Mouse (Mus musculus): ENCODE data around the gene Melk.

Melk gene

DNA sequence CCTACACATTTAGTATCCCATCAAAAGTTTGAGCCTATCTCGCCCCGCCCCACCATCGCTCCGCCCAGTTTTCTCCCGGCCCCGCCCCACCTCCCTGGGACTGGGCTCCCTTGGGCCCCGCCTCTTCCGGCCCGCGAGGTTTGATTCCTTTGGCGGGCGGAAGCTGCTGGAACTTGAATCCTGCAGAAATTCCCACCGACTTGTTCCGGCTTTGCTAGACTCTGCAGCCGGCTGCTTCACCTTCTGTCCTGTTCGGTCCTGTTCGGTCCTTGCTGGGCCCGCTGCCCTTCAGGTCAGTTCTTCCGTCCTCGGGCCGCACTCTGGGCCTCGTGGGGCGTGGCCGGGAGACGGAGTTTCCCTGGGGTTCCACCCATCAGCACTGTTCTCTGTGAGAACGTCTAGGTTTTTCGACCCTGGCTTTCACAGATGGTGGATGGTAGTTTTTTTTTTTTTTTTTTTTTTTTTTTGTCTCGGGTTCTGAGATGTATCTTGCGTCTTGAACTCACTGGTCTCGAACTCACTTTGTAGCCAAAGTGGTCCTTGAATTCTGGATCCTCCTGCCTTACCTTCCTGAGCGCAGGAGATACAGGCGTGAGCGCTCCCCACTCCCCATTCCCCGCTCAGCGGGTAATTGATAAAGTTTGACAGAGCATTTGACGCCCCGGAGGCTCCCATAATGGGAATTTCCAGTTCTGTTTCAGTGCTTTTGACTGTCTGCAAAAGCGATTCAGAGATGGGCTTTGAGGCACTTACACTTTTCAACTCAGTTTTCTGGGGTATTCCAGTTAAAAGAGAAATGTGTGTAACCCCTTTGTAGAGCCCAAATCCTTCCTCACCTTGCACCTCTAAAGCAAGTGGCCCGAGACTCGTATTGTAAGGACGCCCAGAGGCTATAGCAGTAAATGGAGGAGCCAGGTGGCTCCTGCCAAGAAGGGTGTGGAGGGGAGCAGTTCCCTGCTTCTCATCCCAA lies at the start of gene Melk:
Melk (plus strand) TSS at position 96 of the 970 bp plus-strand sequence.
- DNase-seq (ENCODE audit: extremely low spot score): peak; percentile 91

DNA sequence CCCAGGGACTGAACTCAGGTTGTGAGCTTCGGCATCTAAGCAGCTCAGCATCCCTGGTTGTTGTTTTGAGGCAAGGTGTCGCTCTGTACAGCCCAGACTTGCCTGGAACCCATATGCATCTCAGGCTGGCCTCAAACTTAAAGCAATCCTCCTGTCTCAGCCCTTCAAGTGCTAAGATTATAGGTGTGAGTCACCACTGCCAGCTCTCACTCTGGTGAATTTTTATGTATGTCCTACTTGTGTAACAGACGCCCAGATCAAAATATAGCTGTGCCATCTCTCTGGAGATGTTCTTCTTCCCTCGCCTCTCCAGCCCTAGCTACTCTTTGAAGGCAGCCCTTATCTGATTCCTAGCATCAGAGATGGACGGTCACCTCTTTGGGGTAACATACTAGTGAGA lies 49.2 kb upstream of the Melk start:
- DNase-seq (ENCODE audit: extremely low spot score): no peak

DNA sequence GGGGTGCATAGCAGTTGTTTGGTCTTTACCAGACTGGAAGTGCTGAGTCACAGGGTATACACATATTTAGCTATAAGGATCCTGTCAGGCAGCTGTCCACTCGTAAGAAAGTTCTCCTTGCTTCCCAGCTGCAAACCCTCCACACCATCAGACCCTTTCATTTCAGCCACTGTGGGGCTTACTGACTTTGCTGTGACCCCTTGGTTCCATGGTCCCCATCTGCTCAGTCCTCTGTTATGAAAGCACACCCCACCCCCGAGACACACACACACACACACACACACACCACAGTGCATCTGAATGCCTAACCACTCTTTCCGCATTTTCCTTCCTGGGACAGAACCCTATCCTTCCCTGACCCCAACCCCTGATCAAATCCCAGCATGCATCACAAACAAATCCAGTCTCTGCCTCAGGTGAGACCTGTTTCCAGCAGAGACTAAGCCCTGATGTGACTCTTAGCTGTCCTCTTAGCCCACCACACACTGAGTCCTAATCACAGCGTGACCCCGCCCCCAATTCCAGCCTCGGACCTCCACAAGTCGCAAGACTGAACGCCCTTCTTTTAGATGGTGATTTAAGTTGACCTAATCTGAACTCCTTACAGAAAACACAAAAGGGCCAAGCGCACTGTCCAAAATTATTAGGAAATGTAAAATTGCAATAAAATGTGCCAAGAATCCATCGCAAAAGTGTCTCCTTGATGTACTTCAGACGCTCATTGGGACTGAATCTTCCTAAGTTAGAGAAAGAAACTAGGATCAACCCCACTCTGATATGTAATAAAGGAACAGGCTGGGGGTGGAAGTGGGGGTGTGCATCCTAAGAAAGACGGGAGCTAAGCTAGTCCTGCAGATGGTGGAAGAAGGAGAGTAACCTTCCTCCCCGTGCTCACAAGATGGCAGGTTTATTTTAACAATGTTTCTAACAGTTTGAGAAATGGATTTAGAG lies 48.4 kb upstream of the Melk start:
- DNase-seq (ENCODE audit: extremely low spot score): peak; percentile 17

DNA sequence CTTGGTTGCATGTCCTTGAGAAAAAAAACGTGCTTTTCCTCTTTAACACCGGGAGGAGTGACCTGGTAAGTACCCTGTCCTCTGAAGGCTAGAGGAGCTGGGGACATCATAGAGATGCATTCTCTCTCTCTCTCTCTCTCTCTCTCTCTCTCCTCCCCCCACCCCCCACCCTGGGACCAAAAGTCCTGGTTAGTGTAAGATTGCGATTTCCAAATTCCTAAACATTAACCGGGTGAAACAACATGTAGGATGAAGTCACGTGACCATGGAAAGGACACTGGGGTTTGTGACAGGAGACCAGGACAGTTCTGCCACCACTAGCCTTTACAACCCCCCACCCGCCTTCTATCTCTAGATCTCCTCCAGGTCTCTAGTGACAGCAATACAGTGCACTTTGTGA lies 47.5 kb upstream of the Melk start:
- peak; percentile 5 for DNase-seq (ENCODE audit: extremely low spot score)

DNA sequence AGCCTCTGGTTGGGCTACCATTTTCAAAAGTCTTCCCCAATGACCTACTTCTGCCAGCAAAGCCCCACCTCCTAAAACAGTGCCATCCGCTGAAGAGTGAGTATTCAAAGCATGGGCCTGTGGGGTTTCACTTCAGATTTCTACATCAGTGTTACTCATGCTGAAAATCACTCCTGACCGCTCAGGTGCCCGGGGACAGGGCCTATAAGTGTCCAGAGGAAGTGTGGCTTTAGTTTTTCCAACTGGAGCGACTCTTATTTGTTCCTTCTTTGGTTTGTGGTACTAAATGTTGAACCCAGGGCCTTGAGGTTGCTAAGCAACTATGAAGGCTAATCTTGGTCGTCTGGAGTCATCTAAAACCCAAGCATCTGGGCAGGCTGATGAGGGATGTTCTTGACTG lies 46.1 kb upstream of the Melk start:
- DNase-seq (ENCODE audit: extremely low spot score): no peak

DNA sequence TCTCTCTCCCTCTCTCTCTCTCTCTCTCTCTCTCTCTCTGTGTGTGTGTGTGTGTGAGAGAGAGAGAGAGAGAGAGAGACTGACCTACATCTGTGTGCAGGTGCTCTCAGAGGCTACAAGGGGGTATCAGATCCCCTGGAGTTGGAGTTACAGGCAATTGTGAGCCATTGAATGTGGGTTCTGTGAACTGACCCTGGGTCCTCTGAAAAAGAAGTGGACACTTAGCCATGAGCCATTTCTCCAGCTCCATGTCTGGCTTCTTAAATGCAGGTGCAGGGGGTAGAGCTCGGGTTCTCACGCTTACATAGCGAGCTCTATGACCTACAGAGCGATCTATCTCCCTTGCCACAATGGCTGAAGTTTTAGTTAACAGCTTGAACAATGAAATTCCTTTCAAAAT lies 41.5 kb upstream of the Melk start:
- DNase-seq (ENCODE audit: extremely low spot score): no peak

DNA sequence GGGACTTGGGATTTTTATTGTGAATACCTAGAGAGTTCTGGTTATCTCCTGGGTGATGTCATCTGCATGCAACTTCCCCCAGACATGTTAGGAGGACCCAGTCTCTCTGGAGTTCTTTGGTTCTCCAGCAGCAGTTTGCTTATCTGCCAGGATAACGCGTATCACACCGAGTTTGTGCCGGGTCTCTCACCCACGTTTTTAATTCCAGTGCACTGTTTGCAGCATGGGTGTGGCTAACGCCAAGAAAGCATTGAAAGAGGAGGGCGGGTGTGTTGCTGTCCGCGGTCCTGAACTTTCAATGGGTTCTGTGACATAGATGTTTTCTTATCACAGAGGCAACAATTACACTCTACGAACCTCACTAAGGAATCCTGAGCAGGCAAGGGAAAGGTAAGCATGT lies 40.4 kb upstream of the Melk start:
- peak; percentile 57 for DNase-seq (ENCODE audit: extremely low spot score)

DNA sequence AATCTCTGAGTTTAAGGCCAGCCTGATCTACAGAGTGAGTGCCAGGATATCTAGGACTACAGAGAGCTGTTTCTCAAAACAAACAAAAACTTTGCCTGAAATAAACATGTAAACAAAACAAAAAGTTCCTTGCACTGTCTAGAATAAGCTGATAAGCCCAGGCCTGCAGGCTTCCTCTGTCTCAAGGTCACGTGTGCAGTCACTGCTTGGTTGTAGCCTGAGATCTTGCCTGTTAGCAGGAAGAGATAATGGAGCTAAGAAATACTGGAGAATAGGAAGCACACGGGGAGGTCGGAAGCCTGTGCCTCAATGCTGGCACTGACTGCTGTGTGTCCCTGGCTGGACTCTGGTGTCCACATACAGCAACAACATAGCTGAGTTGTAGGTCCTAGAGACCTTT lies 35.2 kb upstream of the Melk start:
- DNase-seq (ENCODE audit: extremely low spot score): no peak

DNA sequence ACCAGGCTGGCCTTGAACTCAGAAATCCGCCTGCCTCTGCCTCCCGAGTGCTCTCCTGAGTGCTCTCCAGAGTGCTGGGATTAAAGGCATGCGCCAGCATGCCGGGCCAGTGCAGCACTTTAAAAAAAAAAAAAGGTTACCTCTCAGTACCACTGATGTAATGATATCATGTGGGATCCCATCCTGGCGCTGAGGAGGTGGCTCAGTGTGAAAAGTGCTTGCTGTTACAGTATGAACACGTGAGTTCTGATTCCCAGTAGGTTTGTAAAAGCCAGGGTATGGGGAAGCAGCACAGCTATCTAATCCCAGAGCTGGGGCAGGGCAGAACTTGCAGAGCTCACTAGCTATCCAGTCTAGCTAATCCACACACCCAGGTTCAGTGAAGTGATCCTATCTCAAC lies 33.2 kb upstream of the Melk start:
- DNase-seq (ENCODE audit: extremely low spot score): no peak

DNA sequence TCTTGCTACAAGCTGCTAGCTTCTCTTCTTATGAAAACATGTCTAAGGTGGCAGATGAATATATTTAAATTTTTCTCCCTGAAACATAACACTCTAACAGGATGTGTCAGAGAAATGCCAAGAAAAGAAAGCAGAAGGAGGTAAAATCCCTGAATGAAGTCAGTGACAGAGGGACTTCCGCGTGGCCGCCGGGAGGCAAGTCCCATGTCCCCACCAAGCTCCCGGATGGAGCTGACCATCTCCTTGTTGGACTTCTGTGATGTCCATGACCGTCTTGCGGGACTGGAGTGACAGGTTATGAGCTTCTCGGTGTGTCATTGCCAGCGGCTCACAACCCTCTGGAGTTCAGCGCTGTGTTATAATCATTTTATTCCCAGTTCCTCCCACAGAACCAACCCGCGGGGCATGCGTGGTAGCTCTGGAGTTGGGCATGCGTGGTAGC lies 31.3 kb upstream of the Melk start:
- DNase-seq (ENCODE audit: extremely low spot score): no peak

DNA sequence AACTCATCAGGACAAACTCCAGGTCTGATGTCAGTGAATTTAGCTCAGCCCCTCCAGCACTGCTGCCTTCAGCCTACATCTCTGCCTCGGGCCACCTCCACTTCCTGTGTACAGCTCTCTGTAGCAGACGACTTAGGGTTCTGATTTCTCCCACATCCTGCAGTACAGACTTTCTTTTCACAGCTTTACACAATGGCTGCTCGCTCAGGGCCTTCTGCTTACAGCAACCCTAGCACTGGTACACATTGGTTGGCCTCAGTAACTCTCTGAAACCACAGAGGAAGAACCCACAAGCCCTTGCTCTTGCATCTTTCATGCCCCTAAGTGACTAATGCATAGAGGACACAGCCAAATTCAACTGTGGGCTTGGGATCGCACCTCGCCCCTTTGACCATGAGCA lies 29.5 kb upstream of the Melk start:
- no peak for DNase-seq (ENCODE audit: extremely low spot score)

DNA sequence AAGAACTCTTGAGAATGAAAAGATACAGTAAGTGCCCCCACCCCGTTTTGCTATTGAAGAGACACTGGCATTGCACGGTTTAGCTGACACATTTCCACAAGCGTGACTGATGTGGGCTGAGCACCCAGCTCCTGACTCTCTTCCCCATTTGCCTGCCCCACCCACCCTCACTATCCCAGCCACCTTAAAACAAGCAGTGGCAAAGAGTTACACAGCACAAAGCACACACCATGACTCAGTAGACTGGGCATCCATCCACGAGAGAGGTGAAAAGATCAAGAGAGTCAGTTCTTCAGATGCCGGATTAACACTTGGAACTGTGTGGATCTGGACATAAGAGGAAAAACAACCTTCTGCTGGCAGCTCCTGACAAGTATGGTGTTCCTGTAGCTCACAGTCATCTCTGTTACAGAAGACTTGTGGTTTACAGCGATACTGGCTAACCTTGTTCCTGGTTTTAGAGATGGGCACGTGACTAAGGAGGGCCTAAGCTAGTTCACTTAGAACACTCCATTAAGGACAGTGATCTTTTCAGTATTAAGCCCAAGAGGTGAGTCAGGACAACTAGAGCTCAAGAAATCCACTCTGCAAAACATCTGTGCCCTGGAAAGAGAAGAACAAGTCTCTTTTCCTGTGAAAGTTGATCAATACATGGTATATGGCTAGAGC lies 18.9 kb upstream of the Melk start:
- no peak for DNase-seq (ENCODE audit: extremely low spot score)

DNA sequence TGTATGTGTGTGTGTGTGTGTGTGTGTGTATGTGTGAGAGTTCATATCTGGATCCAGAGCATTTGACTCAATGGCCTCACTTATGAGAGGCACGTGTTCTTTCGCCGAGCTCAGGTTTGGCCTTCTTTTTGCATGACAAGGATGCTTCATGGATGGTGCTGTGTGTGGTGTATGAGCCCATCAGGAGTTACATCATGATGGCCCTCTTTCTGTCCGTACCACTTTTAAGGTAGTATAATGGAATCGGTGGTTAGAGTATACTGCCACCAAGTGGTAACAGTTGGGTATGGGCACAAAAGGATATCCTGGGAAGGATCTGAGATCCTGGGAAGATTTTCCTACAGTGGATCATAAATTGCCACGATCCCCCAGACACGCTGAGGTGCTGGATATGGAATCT lies 8.1 kb upstream of the Melk start:
- peak; percentile 44 for DNase-seq (ENCODE audit: extremely low spot score)

DNA sequence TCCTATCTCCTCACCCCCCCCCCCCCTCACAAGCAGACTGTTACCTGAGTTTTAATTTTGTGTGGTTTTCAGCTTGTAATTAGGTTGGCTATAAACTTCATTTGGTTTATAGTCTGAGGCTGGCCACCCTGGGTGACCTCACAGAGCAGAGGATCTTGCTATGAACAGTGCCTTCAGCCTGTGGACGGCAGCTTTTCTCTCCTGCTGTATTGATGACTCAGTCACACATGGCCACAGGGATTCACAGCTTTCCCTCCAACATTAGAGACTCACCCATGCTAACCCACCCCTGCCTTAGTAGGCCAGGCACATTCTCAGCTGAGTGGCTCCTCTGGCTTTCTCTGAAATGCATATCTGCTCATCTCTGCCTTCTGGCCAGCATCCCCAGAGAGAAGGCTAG lies 4.8 kb upstream of the Melk start:
- no peak for DNase-seq (ENCODE audit: extremely low spot score)

DNA sequence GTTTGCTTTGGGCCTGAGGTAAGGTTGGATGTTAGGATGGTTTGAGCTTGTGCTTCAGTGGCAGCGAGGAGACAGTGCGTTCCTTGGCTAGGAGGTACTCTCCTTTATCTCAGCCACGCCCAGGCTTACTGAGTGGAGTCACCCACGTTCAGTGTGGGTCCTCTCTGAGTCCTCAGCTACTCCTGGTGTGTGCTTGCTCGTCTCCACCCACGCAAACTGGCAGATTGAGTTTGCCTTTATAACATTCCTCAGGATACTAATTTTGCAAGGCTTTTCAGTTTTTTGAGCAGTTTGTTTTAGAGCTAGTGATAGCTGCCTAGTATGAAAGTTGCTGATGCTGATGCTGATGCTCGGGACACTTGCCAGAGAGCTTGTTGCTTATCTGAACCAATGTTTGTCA lies 5.9 kb downstream of the Melk start:
- no peak for DNase-seq (ENCODE audit: extremely low spot score)

DNA sequence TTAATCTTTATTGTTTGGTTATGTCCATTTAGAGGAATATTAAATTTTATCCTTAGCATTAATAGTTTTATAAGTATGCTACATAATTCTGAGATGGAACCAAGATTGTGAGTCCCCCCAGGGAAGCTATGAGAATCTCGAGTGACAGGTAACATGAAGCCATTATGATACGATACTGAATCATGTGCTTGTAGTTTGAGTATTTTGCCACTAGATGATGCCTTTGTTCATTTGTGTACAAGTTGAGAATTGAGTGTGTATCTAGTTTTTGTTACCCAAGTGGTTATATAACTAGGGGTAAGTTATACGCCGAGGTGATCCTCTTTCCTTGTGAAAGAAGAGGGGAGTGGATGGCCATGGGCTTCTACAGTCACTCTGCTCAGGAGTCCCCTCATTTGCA lies 9.8 kb downstream of the Melk start:
- no peak for DNase-seq (ENCODE audit: extremely low spot score)

DNA sequence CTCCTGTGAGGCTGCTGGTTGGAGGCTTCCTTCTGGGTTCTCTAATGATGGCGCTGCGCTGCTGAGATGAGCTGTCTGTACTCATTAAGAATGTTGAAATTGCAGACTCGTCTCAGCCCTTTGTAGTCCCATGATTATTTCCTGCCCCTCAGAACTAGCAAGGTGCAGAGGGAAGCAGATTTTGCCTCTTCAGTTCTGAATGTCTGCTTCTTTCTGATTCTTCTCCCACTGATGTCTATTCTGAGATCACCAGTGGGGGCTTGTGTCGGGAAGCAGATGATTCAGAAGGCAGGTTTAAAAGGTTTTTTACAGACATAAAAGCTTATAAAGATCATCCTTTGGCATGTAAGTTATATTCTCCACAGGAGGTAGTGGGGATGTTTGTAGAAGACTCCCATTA lies 10.2 kb downstream of the Melk start:
- no peak for DNase-seq (ENCODE audit: extremely low spot score)

DNA sequence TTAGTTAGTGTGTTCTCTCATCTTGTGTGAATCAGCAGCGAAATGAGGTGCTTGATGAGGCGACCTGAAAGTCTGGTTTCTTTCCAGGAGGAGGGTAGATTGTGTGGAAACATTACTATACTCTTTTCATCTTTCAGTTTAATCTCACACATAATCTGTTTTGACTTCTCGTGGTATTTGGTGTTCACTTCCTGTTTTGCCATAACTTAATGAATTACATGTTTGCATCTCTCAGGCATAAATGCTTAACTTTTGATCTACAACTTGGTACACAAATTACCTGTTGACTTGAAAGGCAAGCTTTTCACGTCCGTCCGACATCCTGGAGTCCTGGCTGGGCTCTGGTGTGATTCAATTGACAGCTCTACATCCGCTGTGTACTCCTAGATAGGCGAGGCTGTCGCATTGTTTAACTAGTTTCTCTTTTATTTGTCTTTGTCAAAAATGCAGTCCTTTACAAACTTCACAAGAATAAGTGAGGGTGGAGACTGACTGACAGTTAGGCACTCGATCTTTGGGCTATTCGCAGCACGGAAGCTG lies 15.7 kb downstream of the Melk start:
- no peak for DNase-seq (ENCODE audit: extremely low spot score)

DNA sequence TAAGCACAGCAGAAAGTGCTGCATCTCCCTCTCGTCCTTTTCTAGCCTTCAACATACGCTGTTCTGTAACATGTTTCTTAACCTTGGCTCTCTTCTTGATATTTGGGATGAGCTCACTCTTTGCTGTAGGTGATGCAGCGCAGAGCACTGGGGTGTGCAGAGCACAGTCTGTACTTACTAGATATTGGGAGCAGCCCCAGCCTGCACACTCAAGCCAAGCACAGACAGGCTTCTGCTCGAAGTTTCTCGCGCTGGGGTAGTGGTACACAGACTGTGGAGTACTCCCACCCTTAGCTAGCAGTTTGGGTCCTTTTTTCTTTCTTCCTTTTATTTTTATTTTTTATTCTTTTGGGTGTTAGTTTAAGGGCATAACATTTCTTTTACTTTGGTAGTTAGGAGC lies 19.8 kb downstream of the Melk start:
- DNase-seq (ENCODE audit: extremely low spot score): no peak

DNA sequence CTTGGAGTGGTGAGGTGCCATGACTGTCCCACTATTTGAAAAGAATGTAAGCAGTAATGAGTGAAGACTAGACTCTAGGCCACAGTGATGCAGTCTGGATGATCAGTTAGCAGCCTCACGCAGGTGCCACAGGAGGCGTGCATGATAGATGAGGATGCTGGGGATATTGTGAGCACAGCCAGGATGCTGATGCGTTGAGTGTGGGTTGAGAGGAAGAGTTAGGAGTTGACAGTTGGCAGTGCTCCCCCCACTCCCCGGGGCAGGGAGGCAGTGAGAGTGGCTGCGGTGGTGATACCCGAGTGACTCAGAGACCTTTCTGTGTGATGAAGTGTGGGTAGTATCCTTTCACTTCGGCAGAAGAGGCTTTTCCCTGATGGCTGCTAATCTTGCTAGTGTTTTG lies 21.4 kb downstream of the Melk start:
- DNase-seq (ENCODE audit: extremely low spot score): no peak

DNA sequence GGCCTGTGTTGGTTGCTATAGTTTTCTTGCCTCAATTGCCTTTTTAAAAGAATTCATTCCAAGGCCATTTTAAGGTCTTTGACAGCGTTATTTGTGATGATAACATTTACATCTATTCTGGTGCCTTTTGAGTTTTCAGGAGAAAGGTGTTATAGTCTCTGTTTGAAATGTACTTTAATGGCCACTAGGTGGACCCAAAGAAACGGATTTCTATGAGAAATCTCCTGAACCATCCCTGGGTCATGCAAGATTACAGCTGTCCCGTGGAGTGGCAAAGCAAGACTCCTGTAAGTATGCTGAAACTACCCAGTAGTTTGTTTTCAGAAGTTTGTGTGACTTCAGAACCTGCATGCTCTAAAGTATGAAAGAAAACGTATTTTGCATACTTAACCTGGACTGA lies 24.8 kb downstream of the Melk start:
- peak; percentile 9 for DNase-seq (ENCODE audit: extremely low spot score)

DNA sequence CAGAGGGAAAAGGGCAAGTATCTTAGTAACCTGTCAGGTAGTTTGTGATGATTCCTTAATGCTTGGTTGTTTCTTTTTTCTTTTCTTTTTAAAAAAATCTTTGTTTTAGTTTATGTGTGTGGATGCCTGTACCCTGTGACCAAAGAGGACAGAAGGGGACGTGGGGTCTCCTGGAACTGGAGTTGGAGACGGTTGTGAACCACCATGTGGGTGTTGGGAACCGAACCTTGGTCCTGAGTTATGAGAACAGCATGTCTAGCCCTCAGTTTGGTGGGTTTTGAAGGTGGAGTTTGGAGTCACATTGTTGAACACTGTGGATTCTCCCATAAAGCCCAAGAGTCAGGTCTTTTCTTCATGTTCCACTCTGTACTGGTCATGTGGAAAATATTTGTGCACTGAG lies 26.0 kb downstream of the Melk start:
- DNase-seq (ENCODE audit: extremely low spot score): no peak
